Mouse (Mus musculus): ENCODE measurements around the gene Slc2a2. TPM values are rescaled to one million over a fixed set of nuclear protein-coding genes. Genes with fewer than 3 reads are reported as not detected.

The Slc2a2 gene
- total RNA-seq, 2 experiments from 2014 or later, result 0.05 TPM; not detected in 1

Other genes with a start within 250 kb of the Slc2a2 start
- gene Eif5a2, start 83.4 kb downstream of the Slc2a2 start, total RNA-seq (2014; fragmentation: Nextera tagmentation), result 0.23 and 1.6 TPM in 2 replicates
- 1.0 and 2.3 TPM in 2 replicates for gene Eif5a2, start 83.4 kb downstream of the Slc2a2 start, total RNA-seq (2017)
- gene Rpl22l1, start 107.5 kb downstream of the Slc2a2 start, total RNA-seq (2014; fragmentation: Nextera tagmentation), result 1,229 and 1,599 TPM in 2 replicates
- gene Rpl22l1, start 107.5 kb downstream of the Slc2a2 start, total RNA-seq (2017), result 165 and 196 TPM in 2 replicates
- not detected in 2 replicates for gene Gm1527, start 194.7 kb downstream of the Slc2a2 start, total RNA-seq (2014; fragmentation: Nextera tagmentation)
- gene Gm1527, start 194.7 kb downstream of the Slc2a2 start, total RNA-seq (2017), result not detected in 2 replicates